Mouse (Mus musculus) embryonic stem cell, embryonic (primary cell): ENCODE measurements around the gene Tagln3.

Source experiments
- CTCF ChIA-PET, 4 experiments: fragments of 300-600 bp in 2 of 4; fragments of 350-600 bp in 2 of 4; sonication (Branson Sonifier 250); formaldehyde crosslinking; loops; one replicate each; lab custom pipeline; 2022; ENCODE audit warnings: inconsistent platforms in 2 of 4; lab: Charles Lee
- POLR2A ChIA-PET, 4 experiments: fragments of 300-600 bp in 2 of 4; fragments of 350-600 bp in 2 of 4; sonication (Branson Sonifier 250); formaldehyde crosslinking; loops; one replicate each; lab custom pipeline; 2022; ENCODE audit warnings: antibody characterized with exemption in 4 of 4, inconsistent platforms in 1 of 4; lab: Charles Lee

Tagln3 gene

DNA sequence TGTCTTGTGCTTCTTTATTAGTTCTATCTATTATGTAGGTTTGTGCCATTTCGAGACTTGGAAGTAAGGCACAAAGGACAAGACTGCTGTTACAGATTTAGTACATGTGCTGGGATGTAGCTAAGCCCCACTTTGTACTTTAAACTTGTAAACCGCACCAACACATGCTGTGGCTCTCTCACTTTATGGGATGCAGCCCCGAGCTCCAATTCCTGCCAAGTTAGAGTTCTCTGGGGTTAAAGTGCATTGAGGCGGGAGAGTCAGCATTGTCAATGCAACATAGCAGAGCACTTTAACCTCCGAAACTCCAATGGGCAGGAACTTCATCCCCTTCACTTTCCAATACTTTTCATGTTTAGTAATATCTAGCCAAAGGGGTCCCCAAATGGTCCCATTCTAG is 4.8 kb upstream of the Tagln3 start:
- CTCF ChIA-PET: no interaction called here
- POLR2A ChIA-PET: interaction anchor here in 3 of 4 experiments (0.6 to 1.2 kb wide), 3 partner anchors 11 to 209 kb away, joined by 3 read pairs; no protein-coding TSS in a partner anchor

GRCm38 (mm10) chr16:45724742-45725102 is 314 bp upstream of the Tagln3 start:
- CTCF ChIA-PET: interaction anchor here in 1 of 4 experiments (0.8 kb wide), 1 partner anchor 40 kb away, joined by 3 read pairs; no protein-coding TSS in a partner anchor
- POLR2A ChIA-PET: interaction anchor here (0.6 to 2.5 kb wide), 8 partner anchors 14 to 285 kb away, joined by 3 to 19 read pairs (median 4); partner anchors contain the start of genes Abhd10 (in 4 of the 4) and Plcxd2 (in 1 of the 4)

- ChIA-PET POLR2A (interaction anchor here (0.6 to 2.5 kb wide), 11 partner anchors 14 to 287 kb away, joined by 3 to 19 read pairs (median 4); partner anchors contain the start of genes Abhd10 (in 4 of the 4) and Plcxd2 (in 2 of the 4)), CTCF (interaction anchor here in 2 of 4 experiments (0.6 to 1.0 kb wide), 2 partner anchors 32 to 64 kb away, joined by 3 to 13 read pairs; no protein-coding TSS in a partner anchor)
Measured at GRCm38 (mm10) chr16:45723172-45723901, 1.1 kb downstream of the Tagln3 start.

GRCm38 (mm10) chr16:45722460-45722951 is 1.9 kb downstream of the Tagln3 start:
- ChIA-PET CTCF (no interaction called here), POLR2A (interaction anchor here in 1 of 4 experiments (1.1 kb wide), 1 partner anchor 121 kb away, joined by 3 read pairs; no protein-coding TSS in a partner anchor)

DNA sequence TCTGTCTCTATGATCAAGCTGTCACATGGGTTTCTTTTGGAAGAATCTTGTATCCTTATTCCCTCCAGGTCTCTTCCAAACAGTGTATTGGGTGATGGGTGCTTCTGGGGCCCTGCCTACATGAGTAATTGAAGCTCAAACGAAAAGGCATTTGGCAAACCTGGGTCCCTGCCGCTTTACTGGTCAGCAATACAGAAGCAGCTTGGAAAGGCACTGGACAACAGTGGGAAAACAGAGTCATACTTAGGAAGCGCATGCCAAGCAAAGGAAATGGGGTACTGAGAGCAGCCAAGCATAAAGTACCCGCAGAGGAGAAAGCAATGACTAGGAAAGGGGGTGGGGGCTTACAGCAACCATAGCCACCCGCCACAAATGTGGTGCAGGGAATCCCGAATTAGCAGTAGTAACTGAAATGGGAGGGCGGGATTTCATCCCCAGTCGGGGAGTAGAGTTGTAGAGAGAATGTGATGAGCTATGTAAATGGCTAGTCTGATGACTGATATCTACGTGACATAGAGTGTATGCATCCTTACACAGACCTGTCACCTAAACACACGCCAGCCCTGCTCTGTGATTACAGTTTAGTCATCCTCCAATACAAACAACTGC is 4.3 kb downstream of the Tagln3 start:
- POLR2A ChIA-PET: interaction anchor here in 2 of 4 experiments (0.8 to 2.0 kb wide), 3 partner anchors 20 to 290 kb away, joined by 4 to 13 read pairs (median 6); partner anchors contain the start of genes Abhd10 (in 1 of the 2) and Plcxd2 (in 1 of the 2)
- CTCF ChIA-PET: interaction anchor here in 1 of 4 experiments (0.5 kb wide), 1 partner anchor 289 kb away, joined by 5 read pairs; no protein-coding TSS in a partner anchor

- ChIA-PET POLR2A (interaction anchor here in 1 of 4 experiments (0.6 kb wide), 1 partner anchor 35 kb away, joined by 3 read pairs; no protein-coding TSS in a partner anchor), CTCF (no interaction called here)
Measured at GRCm38 (mm10) chr16:45718296-45718695, 6.1 kb downstream of the Tagln3 start.

- CTCF ChIA-PET: no interaction called here
- POLR2A ChIA-PET: interaction anchor here in 2 of 4 experiments (0.6 to 1.9 kb wide), 3 partner anchors 28 to 464 kb away, joined by 3 to 5 read pairs (median 4); partner anchors contain the start of gene Abhd10 (in 1 of the 2)
Measured at GRCm38 (mm10) chr16:45714489-45715150, 9.8 kb downstream of the Tagln3 start.

- POLR2A ChIA-PET: interaction anchor here in 1 of 4 experiments (1.2 kb wide), 1 partner anchor 210 kb away, joined by 3 read pairs; no protein-coding TSS in a partner anchor
- CTCF ChIA-PET: no interaction called here
Measured at GRCm38 (mm10) chr16:45713878-45714277, 10.5 kb downstream of the Tagln3 start.

GRCm38 (mm10) chr16:45713261-45713660 is 11.1 kb downstream of the Tagln3 start:
- ChIA-PET CTCF (no interaction called here), POLR2A (no interaction called here)

DNA sequence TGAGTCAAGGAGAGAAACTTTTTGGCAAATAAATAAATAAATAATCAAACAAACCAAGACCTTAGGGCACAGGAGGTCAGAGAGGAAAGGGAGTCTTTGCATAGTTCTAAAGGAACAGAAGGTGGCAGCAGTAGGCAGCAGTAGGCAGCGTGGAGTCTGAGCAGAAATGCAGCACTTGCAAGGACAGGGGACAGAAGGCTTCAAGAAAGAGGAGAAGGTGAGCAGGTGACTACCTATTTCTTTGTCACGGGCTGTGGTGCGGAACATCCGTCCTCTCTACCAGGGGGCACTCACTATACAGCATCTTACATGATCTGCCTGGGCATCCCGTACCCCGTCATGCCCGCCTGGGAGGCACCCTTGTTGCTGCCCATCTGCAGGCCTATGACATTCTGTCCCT is 13.1 kb downstream of the Tagln3 start:
- POLR2A ChIA-PET: no interaction called here
- CTCF ChIA-PET: interaction anchor here in 1 of 4 experiments (2.5 kb wide), 1 partner anchor 256 kb away, joined by 11 read pairs; no protein-coding TSS in a partner anchor

DNA sequence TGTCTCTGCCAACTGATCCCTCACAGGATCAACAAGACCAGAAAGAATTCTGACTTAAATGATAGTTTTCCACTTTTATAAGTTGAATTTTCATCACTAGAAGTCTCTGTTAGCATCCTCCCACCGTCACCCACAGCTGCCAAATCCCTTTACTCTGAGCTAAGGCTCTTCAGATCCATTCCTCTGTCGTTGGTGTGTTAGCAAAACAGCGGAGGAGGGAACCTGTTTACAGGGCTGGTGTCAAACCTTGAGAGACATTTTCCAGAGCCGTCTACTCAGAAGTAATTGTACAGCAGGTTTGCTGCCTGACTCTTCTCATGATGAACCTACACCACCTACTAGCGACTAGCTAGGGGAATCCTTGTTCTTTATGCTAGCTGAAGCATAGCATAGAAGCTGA is 25.1 kb downstream of the Tagln3 start:
- ChIA-PET POLR2A (no interaction called here), CTCF (interaction anchor here in 1 of 4 experiments (0.5 kb wide), 1 partner anchor 10 kb away, joined by 3 read pairs; no protein-coding TSS in a partner anchor)

DNA sequence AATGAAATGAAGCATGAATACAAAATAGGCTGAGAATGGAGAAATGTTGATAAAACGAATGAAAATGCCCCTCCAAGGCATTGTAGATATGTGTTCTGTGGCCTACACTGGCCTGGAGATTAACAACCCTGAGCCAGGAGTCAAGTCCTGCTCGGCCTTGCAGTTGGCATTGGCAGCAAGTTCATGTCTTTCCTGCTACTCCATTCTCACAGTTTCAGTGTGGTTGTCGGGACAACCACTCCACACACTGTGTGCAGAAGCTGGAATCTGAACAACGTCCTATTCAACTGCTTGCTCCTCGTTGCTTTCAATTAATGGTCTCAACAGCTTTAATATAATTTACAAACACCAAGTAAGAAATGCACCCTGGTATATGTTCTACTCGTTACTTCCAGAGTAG is 26.4 kb downstream of the Tagln3 start:
- CTCF ChIA-PET: no interaction called here
- POLR2A ChIA-PET: no interaction called here

DNA sequence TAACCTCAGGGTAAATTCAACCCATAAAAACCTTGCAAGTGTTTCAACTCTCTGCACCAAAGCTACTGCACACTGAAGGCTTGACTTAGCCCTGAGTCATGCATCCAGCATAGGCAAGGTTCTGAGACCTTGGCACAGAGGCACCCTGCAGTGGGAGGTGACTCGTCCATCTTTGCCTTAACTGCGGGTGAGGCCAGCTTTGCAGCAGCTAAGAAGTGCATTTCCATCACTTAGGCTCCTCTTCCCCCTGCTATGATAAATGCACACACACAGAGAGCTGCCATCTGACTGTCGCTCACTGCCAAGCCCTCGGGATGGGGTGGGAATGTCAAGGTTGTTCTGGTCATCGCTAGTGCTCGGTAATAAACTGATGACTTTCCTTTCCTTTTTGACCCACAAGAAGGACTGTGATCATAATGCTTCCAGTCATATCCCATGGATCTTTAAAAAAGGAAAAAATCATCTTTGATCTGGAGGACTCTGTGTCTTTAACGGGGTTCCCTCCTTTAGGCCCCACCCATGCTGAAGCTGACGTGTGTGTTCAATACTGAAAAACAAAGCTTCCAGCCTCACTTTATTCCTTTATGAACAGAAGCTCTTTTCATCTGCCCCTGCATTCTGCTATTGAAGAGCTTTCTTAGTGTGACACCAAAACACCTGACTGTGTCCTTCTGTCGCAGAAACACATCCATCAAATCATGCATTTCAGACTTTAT is 28.8 kb downstream of the Tagln3 start:
- POLR2A ChIA-PET: interaction anchor here in 2 of 4 experiments (0.8 to 1.6 kb wide), 2 partner anchors 12 to 87 kb away, joined by 3 read pairs; no protein-coding TSS in a partner anchor
- CTCF ChIA-PET: no interaction called here

GRCm38 (mm10) chr16:45693558-45693957 is 30.9 kb downstream of the Tagln3 start, which contains the start of gene Tmprss7:
Tmprss7 (minus strand) TSS chr16:45693658.
- CTCF ChIA-PET: interaction anchor here in 2 of 4 experiments (0.9 to 1.0 kb wide), 2 partner anchors 9 to 274 kb away, joined by 3 read pairs; no protein-coding TSS in a partner anchor
- POLR2A ChIA-PET: no interaction called here

- CTCF ChIA-PET: interaction anchor here in 1 of 4 experiments (1.0 kb wide), 1 partner anchor 8 kb away, joined by 3 read pairs; no protein-coding TSS in a partner anchor
- POLR2A ChIA-PET: no interaction called here
Measured at GRCm38 (mm10) chr16:45692851-45693250, 31.6 kb downstream of the Tagln3 start.

- ChIA-PET POLR2A (interaction anchor here in 2 of 4 experiments (0.6 to 0.7 kb wide), 6 partner anchors 14 to 1376 kb away, joined by 3 to 9 read pairs (median 3); partner anchors contain the start of gene Tagln3 (in 1 of the 2)), CTCF (interaction anchor here in 2 of 4 experiments (0.6 kb wide), 2 partner anchors 70 to 185 kb away, joined by 4 to 7 read pairs; no protein-coding TSS in a partner anchor)
Measured at GRCm38 (mm10) chr16:45690178-45690577, 34.2 kb downstream of the Tagln3 start.

- POLR2A ChIA-PET: no interaction called here
- CTCF ChIA-PET: no interaction called here
Measured at GRCm38 (mm10) chr16:45686833-45687232, 37.6 kb downstream of the Tagln3 start.
